Mouse (Mus musculus) gastrocnemius, adult 2 months (tissue): ENCODE measurements around the gene Olfr910. TPM values are rescaled to one million over a fixed set of nuclear protein-coding genes. Genes with fewer than 3 reads are reported as not detected.

Source experiments
- DNase-seq: peaks from one replicate; pipeline ENCODE4 v3.0.0; 2022
- H3K27ac ChIP-seq: fragments of 200-600 bp; 2 replicates; pipeline ENCODE4 v1.8.1; 2022; ENCODE audit warnings: mild to moderate bottlenecking
- H3K4me3 ChIP-seq: fragments of 200-600 bp; 2 replicates; pipeline ENCODE4 v1.8.1; 2022; ENCODE audit warnings: mild to moderate bottlenecking, moderate library complexity
- CTCF ChIP-seq: fragments of 200-600 bp; IDR thresholded peaks from 2 replicates; pipeline ENCODE4 v1.8.1; 2022; ENCODE audit warnings: antibody characterized with exemption, mild to moderate bottlenecking, moderate library complexity
- intact Hi-C: fragments of 180-260 bp; cut with DNase I; formaldehyde crosslinking; loops from one replicate; pipeline ENCODE4 v1.15.1; 2025
- long read RNA-seq, 2 experiments: library from polyadenylated mRNA; stranded (forward); transcript quantifications; one replicate each; pipeline ENCODE4 v2.0.0; 2021
- total RNA-seq, 2 experiments: library from RNA; stranded (reverse); gene quantifications; 2 replicates each; pipeline ENCODE4 v1.2.3; 2021

Gene Olfr910
- not detected for total RNA-seq
- long read RNA-seq, experiment 1: 0 reads
- long read RNA-seq, experiment 2: 0 reads

- H3K4me3 ChIP-seq: no peak within 1 kb of the TSS
- intact Hi-C loops: no loop called here
Observed at GRCm38 (mm10) chr9:38537549-38537948, at the start of gene Olfr910. Olfr910 (plus strand) TSS chr9:38537849.

GRCm38 (mm10) chr9:38495501-38495900 lies 42.1 kb upstream of the Olfr910 start, which contains the start of gene Olfr907:
Olfr907 (plus strand) TSS chr9:38495801.
- DNase-seq: no peak
- intact Hi-C loops: no loop called here
- TF ChIP-seq CTCF: no peak
- no peak within 1 kb of the TSS for H3K27ac ChIP-seq
- no peak within 1 kb of the TSS for H3K4me3 ChIP-seq

More at GRCm38 (mm10) chr9:38537549-38537948, at the start of gene Olfr910:
- no peak for TF ChIP-seq CTCF
- DNase-seq: no peak
- H3K27ac ChIP-seq: no peak within 1 kb of the TSS

- Histone ChIP-seq H3K27ac (no peak overlapping the region), H3K4me3 (no peak overlapping the region)
- intact Hi-C loops: no loop called here
- DNase-seq: no peak
- TF ChIP-seq CTCF: no peak
Observed at GRCm38 (mm10) chr9:38512353-38512752, 25.3 kb upstream of the Olfr910 start.

- no peak for TF ChIP-seq CTCF
Observed at GRCm38 (mm10) chr9:38521280-38521679, 16.4 kb upstream of the Olfr910 start, which contains the start of gene Olfr911-ps1. Olfr911-ps1 (plus strand) TSS chr9:38521580.

GRCm38 (mm10) chr9:38579878-38580277 lies 42.2 kb downstream of the Olfr910 start, which contains the start of gene Olfr912:
Olfr912 (plus strand) TSS chr9:38580178.
- H3K4me3 ChIP-seq: no peak within 1 kb of the TSS
- intact Hi-C loops: no loop called here
- no peak for TF ChIP-seq CTCF

More at GRCm38 (mm10) chr9:38521280-38521679, 16.4 kb upstream of the Olfr910 start, which contains the start of gene Olfr911-ps1:
- DNase-seq: no peak
- Histone ChIP-seq H3K4me3 (no peak within 1 kb of the TSS), H3K27ac (no peak within 1 kb of the TSS)
- intact Hi-C loops: no loop called here

More at GRCm38 (mm10) chr9:38579878-38580277, 42.2 kb downstream of the Olfr910 start, which contains the start of gene Olfr912:
- DNase-seq: no peak
- H3K27ac ChIP-seq: no peak within 1 kb of the TSS

Other genes with a start within 250 kb of the Olfr910 start
- not detected for gene Olfr896-ps1, start 246.7 kb upstream of the Olfr910 start, total RNA-seq
- not detected for gene Olfr25, start 208.8 kb upstream of the Olfr910 start, total RNA-seq
- gene Olfr898, start 189.4 kb upstream of the Olfr910 start, total RNA-seq: not detected
- gene Olfr250, start 171.0 kb upstream of the Olfr910 start, total RNA-seq: not detected
- not detected for gene Olfr251, start 160.8 kb upstream of the Olfr910 start, total RNA-seq
- not detected for gene Olfr147, start 136.2 kb upstream of the Olfr910 start, total RNA-seq
- not detected for gene Olfr901, start 108.4 kb upstream of the Olfr910 start, total RNA-seq
- not detected for gene Olfr902, start 90.2 kb upstream of the Olfr910 start, total RNA-seq
- not detected for gene Olfr904, start 74.7 kb upstream of the Olfr910 start, total RNA-seq
- gene Olfr905, start 66.7 kb upstream of the Olfr910 start, total RNA-seq: not detected
- not detected for gene Olfr906, start 50.8 kb upstream of the Olfr910 start, total RNA-seq
- not detected for gene Olfr907, start 42.0 kb upstream of the Olfr910 start, total RNA-seq
- gene Olfr911-ps1, start 16.3 kb upstream of the Olfr910 start, total RNA-seq: not detected
- gene Olfr912, start 42.3 kb downstream of the Olfr910 start, total RNA-seq: not detected
- not detected for gene Olfr913, start 54.9 kb downstream of the Olfr910 start, total RNA-seq
- not detected for gene Olfr914, start 67.3 kb downstream of the Olfr910 start, total RNA-seq
- gene Olfr916, start 122.0 kb downstream of the Olfr910 start, total RNA-seq: not detected
- gene Olfr917, start 128.0 kb downstream of the Olfr910 start, total RNA-seq: not detected
- gene Olfr918, start 136.8 kb downstream of the Olfr910 start, total RNA-seq: not detected
- gene Olfr919, start 165.8 kb downstream of the Olfr910 start, total RNA-seq: not detected
- 10 to 100 TPM; 11.0 to 12.4 TPM for gene Vwa5a, start 180.4 kb downstream of the Olfr910 start, total RNA-seq
- under 1 TPM in 1 of 2 experiments, not detected in 1; 0.06 TPM for gene Olfr920, start 214.4 kb downstream of the Olfr910 start, total RNA-seq
- gene Olfr921, start 235.2 kb downstream of the Olfr910 start, total RNA-seq: not detected